Mouse (Mus musculus) embryonic facial prominence, embryonic 11.5 days (tissue): ENCODE measurements around the gene Asb17. TPM values are rescaled to one million over a fixed set of nuclear protein-coding genes. Genes with fewer than 3 reads are reported as not detected.

Experiments
- ATAC-seq: fragments of 200-750 bp; cut with Nextera tagmentation; replicated peaks from 2 replicates; pipeline ENCODE4 v1.8.0; 2017; ENCODE audit warnings: low read depth; ENCODE audit not compliant: insufficient number of reproducible peaks, low FRiP score, low TSS enrichment
- DNase-seq: peaks from one replicate; pipeline ENCODE4 v3.0.0-alpha.2; 2015; ENCODE audit warnings: low spot score
- H3K27ac ChIP-seq: fragments of 300-500 bp; sonication (generic); replicated peaks from 2 replicates; pipeline ENCODE4 v1.5.1; 2014; ENCODE audit warnings: mild to moderate bottlenecking, low read depth, low read length, control low read depth
- H3K27me3 ChIP-seq: fragments of 300-500 bp; sonication (generic); 2 replicates; pipeline ENCODE4 v1.6.1; 2014; ENCODE audit warnings: mild to moderate bottlenecking, low read length, moderate library complexity, mixed read lengths; ENCODE audit not compliant: control insufficient read depth, insufficient read depth
- H3K36me3 ChIP-seq: fragments of 300-500 bp; sonication (generic); replicated peaks from 2 replicates; pipeline ENCODE4 v1.6.1; 2014; ENCODE audit warnings: low read depth, mild to moderate bottlenecking, low read length, moderate library complexity, mixed read lengths; ENCODE audit not compliant: control insufficient read depth, insufficient read depth
- H3K4me1 ChIP-seq: fragments of 300-500 bp; sonication (generic); 2 replicates; pipeline ENCODE4 v1.6.1; 2014; ENCODE audit warnings: low read length, mixed read lengths; ENCODE audit not compliant: control insufficient read depth, insufficient read depth
- H3K4me2 ChIP-seq: fragments of 300-500 bp; sonication (generic); 2 replicates; pipeline ENCODE4 v1.6.1; 2014; ENCODE audit warnings: low read depth, mild to moderate bottlenecking, control low read depth, low read length, moderate library complexity
- H3K4me3 ChIP-seq: fragments of 300-500 bp; sonication (generic); 2 replicates; pipeline ENCODE4 v1.5.1; 2014; ENCODE audit warnings: low read depth, low read length, control low read depth
- H3K9ac ChIP-seq: fragments of 300-500 bp; sonication (generic); replicated peaks from 2 replicates; pipeline ENCODE4 v1.6.1; 2014; ENCODE audit warnings: mild to moderate bottlenecking, control low read depth, low read length
- H3K9me3 ChIP-seq: fragments of 300-500 bp; sonication (generic); replicated peaks from 2 replicates; pipeline ENCODE4 v1.6.1; 2016; ENCODE audit warnings: mild to moderate bottlenecking, low read length, inconsistent platforms, mixed read lengths; ENCODE audit not compliant: control insufficient read depth
- WGBS: fragments of 180-500 bp; shearing (Covaris S2); extraction: QIAGEN DNeasy Blood & Tissue Kit; methylation state at CpG from one replicate; pipeline ENCODE4 v1.1.7; 2014; 5-methylcytosine and 5-hydroxymethylcytosine counted together
- polyA plus RNA-seq: library from polyadenylated mRNA; unstranded; fragments of >200 nt; fragmentation: Nextera tagmentation; extraction: Ambion mirVana; gene quantifications from 2 replicates; pipeline ENCODE4 v1.2.1, GENCODE M21; 2014

The Asb17 gene
- polyA plus RNA-seq, 1 experiment from 2014 or later: 0.34 TPM

DNA sequence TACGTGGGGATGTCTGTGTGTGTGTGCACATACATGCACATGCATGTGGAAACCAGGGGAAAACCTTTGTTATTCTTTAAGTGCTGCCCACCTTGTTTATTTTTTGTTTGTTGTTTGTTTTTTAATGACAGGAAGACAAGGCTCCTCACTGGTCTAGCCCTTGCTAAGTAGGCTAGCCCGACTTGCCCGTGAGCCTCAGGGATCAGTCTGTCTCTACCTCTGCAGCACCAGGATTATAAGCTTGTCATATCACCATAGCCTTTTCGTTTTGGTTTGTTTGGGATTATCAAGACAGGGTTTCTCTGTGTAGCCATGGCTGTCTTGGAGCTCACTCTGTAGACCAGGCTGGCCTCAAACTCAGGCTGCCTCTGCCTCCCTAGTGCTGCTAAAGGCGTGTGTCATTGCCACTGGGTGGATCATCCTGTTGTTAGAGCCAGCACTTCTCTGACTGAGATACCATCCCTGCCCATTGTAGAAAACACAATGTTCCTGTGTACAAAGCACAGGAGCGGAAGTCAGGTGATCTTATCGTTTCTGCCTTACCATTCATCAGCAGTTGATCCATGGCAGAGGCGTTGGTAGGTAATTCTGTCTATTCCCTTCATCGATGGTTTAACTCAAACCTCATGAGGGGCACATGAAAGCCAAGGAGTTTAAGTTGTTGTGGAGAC, 37.1 kb upstream of the Asb17 start:
- no peaks in the 10 kb centered on the region for H3K27me3 ChIP-seq
- WGBS: 86% methylated on average over 9 of the region's 9 CpGs
- peak; percentile 4; the same call in 1 of the 2 replicates for ATAC-seq
- H3K27ac ChIP-seq: no peak overlapping the region
- H3K4me3 ChIP-seq: no peak overlapping the region
- H3K9me3 ChIP-seq: no peaks in the 10 kb centered on the region
- H3K4me2 ChIP-seq: no peak overlapping the region
- no peaks in the 10 kb centered on the region for H3K4me1 ChIP-seq
- DNase-seq: no peak
- H3K36me3 ChIP-seq: no peaks in the 10 kb centered on the region
- no peak overlapping the region for H3K9ac ChIP-seq

DNA sequence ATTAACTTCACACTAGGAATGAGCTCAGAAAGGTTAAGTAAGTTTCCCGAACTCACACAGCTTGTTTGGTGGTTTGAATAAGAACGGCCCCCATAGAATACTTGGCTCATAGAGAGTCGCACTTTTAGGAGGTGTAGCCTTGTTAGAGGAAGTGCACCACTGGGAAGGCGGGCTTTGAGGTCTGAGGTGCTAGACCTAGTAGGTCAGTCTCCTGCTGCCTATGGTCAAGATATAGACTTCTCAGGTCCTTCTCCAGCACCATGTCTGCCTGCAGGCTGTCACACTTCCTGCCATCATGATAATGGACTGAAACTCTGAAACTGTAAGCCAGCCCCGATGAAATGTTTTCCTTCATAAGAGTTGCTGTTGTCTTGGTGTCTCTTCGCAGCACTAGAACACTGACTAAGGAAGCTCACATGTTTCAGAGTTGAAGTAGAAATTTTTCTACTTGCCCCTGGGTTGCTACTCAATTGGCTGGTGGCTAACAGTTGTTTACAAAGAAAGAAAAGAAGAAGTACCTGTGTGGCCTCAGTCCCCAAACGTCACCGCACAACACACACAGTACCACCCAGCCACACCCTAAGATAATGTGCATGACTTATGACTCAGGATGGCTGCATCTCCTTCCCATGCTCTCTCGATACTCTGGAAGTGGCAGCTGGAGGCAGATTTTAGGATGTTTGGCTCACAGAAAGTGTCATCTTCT, 36.4 kb upstream of the Asb17 start:
- Histone ChIP-seq H3K4me3 (no peak overlapping the region), H3K27ac (no peak overlapping the region), H3K36me3 (no peaks in the 10 kb centered on the region), H3K4me2 (no peak overlapping the region), H3K9ac (no peak overlapping the region), H3K4me1 (no peaks in the 10 kb centered on the region), H3K27me3 (no peaks in the 10 kb centered on the region), H3K9me3 (no peaks in the 10 kb centered on the region)
- 92% methylated on average over 9 of the region's 9 CpGs for WGBS
- ATAC-seq: no peak
- no peak for DNase-seq

DNA sequence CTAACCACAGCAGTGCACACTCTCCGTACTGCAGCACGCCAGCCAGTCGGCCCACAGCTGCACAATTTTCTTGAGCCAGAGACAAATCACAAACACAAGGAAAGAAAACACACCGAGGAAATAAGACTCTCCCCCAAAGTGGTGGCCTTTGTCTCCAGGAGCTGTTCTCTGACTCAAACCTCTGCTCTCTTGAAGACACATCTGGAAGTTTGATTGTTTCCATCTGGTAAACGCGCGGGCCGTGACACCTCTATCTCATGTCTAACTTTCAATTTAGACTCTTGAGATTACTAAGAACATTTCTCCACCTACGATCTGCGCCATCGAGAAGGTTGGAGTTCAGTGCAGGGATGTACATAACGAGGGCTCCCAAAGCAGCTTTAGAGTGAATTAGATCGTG, 35.6 kb upstream of the Asb17 start:
- Histone ChIP-seq H3K36me3 (no peaks in the 10 kb centered on the region), H3K9me3 (no peaks in the 10 kb centered on the region), H3K9ac (no peak overlapping the region), H3K27ac (no peak overlapping the region), H3K4me1 (no peaks in the 10 kb centered on the region), H3K27me3 (no peaks in the 10 kb centered on the region), H3K4me3 (no peak overlapping the region), H3K4me2 (no peak overlapping the region)
- DNase-seq: peak; percentile 60
- 0 out of 2 replicates have a peak, but pooled peaks have one; percentile 7 for ATAC-seq
- 33% methylated on average over 13 of the region's 13 CpGs for WGBS

DNA sequence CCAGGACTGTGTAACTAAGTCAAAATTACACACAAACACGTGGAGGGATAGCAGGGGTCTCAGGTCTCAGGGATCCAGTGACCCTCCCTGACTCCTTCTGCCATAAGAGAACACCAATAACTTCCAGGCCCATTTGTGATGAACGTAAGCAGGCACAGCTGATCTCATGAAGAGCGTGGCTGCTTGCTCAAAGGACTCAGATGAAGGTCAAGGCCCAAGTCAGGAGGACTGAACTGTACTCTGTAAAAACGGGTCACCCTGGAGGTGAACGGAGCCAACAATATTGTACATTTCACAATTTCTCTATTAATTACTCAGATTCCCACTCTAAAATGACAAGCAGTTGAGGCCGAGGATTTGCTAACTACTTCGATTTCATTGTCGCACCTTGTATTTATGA, 30.0 kb upstream of the Asb17 start:
- no peak for DNase-seq
- no peaks in the 10 kb centered on the region for H3K27me3 ChIP-seq
- H3K27ac ChIP-seq: no peak overlapping the region
- H3K4me1 ChIP-seq: no peaks in the 10 kb centered on the region
- no peaks in the 10 kb centered on the region for H3K9me3 ChIP-seq
- 82% methylated on average over 8 of the region's 8 CpGs for WGBS
- ATAC-seq: no peak
- no peaks in the 10 kb centered on the region for H3K36me3 ChIP-seq
- H3K4me3 ChIP-seq: no peak overlapping the region
- no peak overlapping the region for H3K4me2 ChIP-seq
- no peak overlapping the region for H3K9ac ChIP-seq

DNA sequence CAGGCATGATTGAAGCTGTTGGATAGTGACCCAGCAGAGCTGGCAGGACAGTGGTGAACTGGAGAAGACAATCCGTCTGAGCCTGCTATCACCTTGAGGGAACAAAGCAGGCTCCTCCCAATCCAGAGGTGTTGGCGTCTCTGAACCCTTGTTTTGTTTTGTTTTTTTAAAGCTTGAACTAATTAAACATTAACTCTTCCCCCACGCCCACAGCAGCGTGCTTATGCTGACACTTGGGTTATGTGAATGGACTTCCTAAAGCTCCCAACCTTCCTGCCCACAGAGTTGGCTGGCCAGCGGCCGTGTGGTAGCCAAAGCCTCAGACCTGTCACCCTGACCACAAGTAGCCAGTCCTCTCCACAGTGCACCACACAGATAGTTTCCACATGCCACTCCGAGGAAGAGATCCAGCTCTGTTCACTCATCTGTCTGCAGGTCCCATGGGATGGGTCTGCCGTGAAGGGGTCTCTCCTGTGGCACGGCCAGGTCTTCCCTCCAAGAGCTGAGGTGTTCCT, 26.6 kb upstream of the Asb17 start:
- no peaks in the 10 kb centered on the region for H3K27me3 ChIP-seq
- H3K4me1 ChIP-seq: no peaks in the 10 kb centered on the region
- H3K4me2 ChIP-seq: no peak overlapping the region
- H3K4me3 ChIP-seq: no peak overlapping the region
- H3K36me3 ChIP-seq: no peaks in the 10 kb centered on the region
- no peaks in the 10 kb centered on the region for H3K9me3 ChIP-seq
- H3K27ac ChIP-seq: no peak overlapping the region
- no peak for ATAC-seq
- 84% methylated on average over 9 of the region's 9 CpGs for WGBS
- DNase-seq: no peak
- H3K9ac ChIP-seq: no peak overlapping the region

DNA sequence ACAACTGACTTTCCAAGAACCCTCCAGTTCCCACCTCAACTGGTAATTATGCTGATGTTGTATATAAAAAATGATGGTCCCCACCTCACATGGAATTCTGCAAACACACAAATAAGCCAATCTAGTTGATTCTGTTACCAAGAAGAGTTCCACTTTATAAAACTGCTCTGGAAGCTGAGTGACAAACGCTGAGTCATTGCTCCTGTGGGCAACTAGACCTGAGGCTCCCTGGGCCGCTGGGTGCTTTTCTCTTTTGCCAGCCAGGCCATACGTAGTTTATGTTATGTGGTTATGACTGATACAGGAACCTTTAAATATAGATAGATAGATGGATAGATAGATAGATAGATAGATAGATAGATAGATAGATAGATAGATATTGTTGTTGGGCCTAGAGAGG, 25.3 kb upstream of the Asb17 start:
- Histone ChIP-seq H3K4me1 (no peaks in the 10 kb centered on the region), H3K27me3 (no peaks in the 10 kb centered on the region), H3K9ac (no peak overlapping the region), H3K36me3 (no peaks in the 10 kb centered on the region), H3K9me3 (no peaks in the 10 kb centered on the region), H3K27ac (no peak overlapping the region), H3K4me2 (no peak overlapping the region), H3K4me3 (no peak overlapping the region)
- WGBS: 93% methylated on average over 3 of the region's 3 CpGs
- ATAC-seq: no peak
- DNase-seq: no peak

DNA sequence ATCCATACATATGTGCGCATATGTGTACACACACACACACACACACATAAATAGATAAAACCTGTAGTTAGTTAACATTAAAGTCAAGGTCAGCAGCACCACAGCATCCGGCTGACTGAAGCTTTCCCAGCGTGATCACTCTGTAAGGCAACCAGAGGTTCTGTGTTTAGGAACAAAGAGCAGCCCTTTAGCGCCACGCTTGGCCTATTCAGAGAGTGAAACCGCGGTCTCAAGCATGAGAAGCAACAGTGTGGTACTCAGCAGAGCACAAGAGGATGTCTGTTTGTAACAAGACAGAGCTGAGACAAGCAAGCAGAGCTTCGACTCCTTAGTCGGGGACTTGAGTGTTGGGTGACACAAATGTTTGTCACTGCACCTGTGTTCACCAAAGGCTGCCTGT, 24.6 kb upstream of the Asb17 start:
- Histone ChIP-seq H3K9ac (no peak overlapping the region), H3K27ac (no peak overlapping the region), H3K9me3 (no peaks in the 10 kb centered on the region), H3K4me2 (no peak overlapping the region), H3K4me1 (no peaks in the 10 kb centered on the region), H3K4me3 (no peak overlapping the region), H3K36me3 (no peaks in the 10 kb centered on the region), H3K27me3 (no peaks in the 10 kb centered on the region)
- no peak for ATAC-seq
- 81% methylated on average over 9 of the region's 9 CpGs for WGBS
- no peak for DNase-seq
